27 mouse cellular contexts compared by ENCODE assay signal in the genomic region with DNA sequence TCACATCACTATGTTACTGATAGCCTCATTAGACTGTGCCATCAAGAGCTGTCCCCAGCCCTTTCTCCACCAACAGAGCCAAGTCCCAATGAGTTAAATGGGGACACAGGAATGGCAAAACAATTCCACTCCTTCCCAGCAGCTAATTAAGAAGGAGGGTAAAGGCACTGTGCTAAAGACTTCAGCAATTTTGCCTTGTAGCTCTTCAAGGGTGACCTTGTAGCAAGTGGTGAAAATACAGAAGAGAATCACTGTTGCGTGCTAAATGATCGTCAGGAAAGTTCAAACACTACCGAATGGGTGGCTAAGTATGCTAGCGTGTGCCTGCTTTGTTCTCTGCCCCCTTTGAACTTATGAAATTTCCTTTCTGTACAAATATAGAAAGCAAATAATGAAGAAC.
"Had no signal": no experiment of that assay in that cellular context is flagged by ENCODE, and none has a peak within 500 bp of the region (broad histone marks: within the 10 kb centered on the region; RNA-seq: fewer than 3 reads in every experiment).

No protein-coding gene starts in this region.

- H3K36me3 ChIP-seq: heart, embryonic 10.5 days; heart, embryonic 12.5 days; hindbrain, embryonic 10.5 days; hindbrain, embryonic 12.5 days; hindbrain, embryonic 15.5 days; intestine, embryonic 15.5 days; limb, embryonic 10.5 days; limb, embryonic 12.5 days; liver, embryonic 13.5 days; liver, embryonic 15.5 days had no signal

- H3K27ac ChIP-seq: heart, embryonic 10.5 days; hindbrain, embryonic 10.5 days; hindbrain, embryonic 12.5 days; hindbrain, embryonic 15.5 days; intestine, embryonic 15.5 days; layer of hippocampus, adult 2 months; left cerebral cortex, adult 2 months; limb, embryonic 10.5 days; limb, embryonic 12.5 days; liver, embryonic 13.5 days; liver, embryonic 15.5 days had no signal

- DNase-seq: gastrocnemius, postnatal 10 days; gastrocnemius, postnatal 25 days; heart, adult 18-20 months; heart, postnatal 10 days; heart, postnatal 4 days; kidney, adult 18-20 months; kidney, adult 8-10 months; kidney, postnatal 10 days; kidney, postnatal 25 days; kidney, postnatal 4 days; liver; liver, embryonic 13.5 days; liver, postnatal 0 days had no signal

- H3K4me1 ChIP-seq: heart, embryonic 10.5 days; heart, embryonic 12.5 days; hindbrain, embryonic 10.5 days; hindbrain, embryonic 12.5 days; hindbrain, embryonic 15.5 days; intestine, embryonic 15.5 days; limb, embryonic 10.5 days; limb, embryonic 12.5 days; liver, embryonic 13.5 days; liver, embryonic 15.5 days had no signal

- H3K4me2 ChIP-seq: heart, embryonic 12.5 days; hindbrain, embryonic 12.5 days; hindbrain, embryonic 15.5 days; intestine, embryonic 15.5 days; limb, embryonic 12.5 days; liver, embryonic 11.5 days; liver, embryonic 13.5 days; liver, embryonic 15.5 days had no signal

- H3K4me3 ChIP-seq: heart, embryonic 10.5 days; heart, embryonic 12.5 days; hindbrain, embryonic 10.5 days; hindbrain, embryonic 12.5 days; hindbrain, embryonic 15.5 days; intestine, embryonic 15.5 days; layer of hippocampus, adult 2 months; left cerebral cortex, adult 2 months; limb, embryonic 10.5 days; limb, embryonic 12.5 days; liver, embryonic 13.5 days; liver, embryonic 15.5 days had no signal

- H3K9ac ChIP-seq: heart, embryonic 12.5 days; hindbrain, embryonic 12.5 days; hindbrain, embryonic 15.5 days; intestine, embryonic 15.5 days; limb, embryonic 12.5 days; liver, embryonic 13.5 days; liver, embryonic 15.5 days; liver, postnatal 0 days had no signal

- ATAC-seq: inflammation-experienced regulatory T-cells, adult 6 months; intestine, embryonic 15.5 days; intestine, postnatal 0 days; liver, postnatal 0 days had no signal

- H3K27me3 ChIP-seq: heart, embryonic 12.5 days; hindbrain, embryonic 12.5 days; hindbrain, embryonic 15.5 days; intestine, embryonic 15.5 days; limb, embryonic 12.5 days; liver, embryonic 13.5 days; liver, embryonic 15.5 days had no signal

- H3K9me3 ChIP-seq: heart, embryonic 10.5 days; heart, embryonic 12.5 days; hindbrain, embryonic 10.5 days; hindbrain, embryonic 12.5 days; hindbrain, embryonic 15.5 days; intestine, embryonic 15.5 days; limb, embryonic 10.5 days; limb, embryonic 12.5 days; liver, embryonic 13.5 days; liver, embryonic 15.5 days had no signal
